Mouse (Mus musculus): ENCODE results near the gene Serpina1f. TPM values are rescaled to one million over a fixed set of nuclear protein-coding genes. Genes with fewer than 3 reads are reported as not detected.
"Not testable (repeated sequence)": the region's sequence is repeated elsewhere in the genome, so short reads cannot be mapped to it uniquely, and the experiment has no call there.

Gene Serpina1f
- total RNA-seq (2014; rRNA removed) (not detected in 2 replicates), polyA plus RNA-seq (2015; fragmentation: Nextera tagmentation; extraction: Ambion mirVana) (not detected in 2 replicates)

- no peaks in the 10 kb centered on the region for H3K36me3 ChIP-seq (ENCODE audit: insufficient read depth)
- H3K27me3 ChIP-seq (ENCODE audit: insufficient read depth, low read length): no peaks in the 10 kb centered on the region
- no peak within 1 kb of the TSS for H3K4me2 ChIP-seq (ENCODE audit: low read depth)
- no peaks in the 10 kb centered on the region for H3K4me1 ChIP-seq (ENCODE audit: insufficient read depth)
- H3K27ac ChIP-seq (ENCODE audit: low read depth, low read length): no peak within 1 kb of the TSS
- H3K9me3 ChIP-seq (ENCODE audit: low read length): no peaks in the 10 kb centered on the region
- H3K9ac ChIP-seq: no peak within 1 kb of the TSS
- no peak for DNase-seq
- no peak for ATAC-seq
- no peak for TF ChIP-seq CTCF (IDR thresholded peaks at IDR 0.05; ENCODE audit: low read depth)
- 90% methylated on average over 8 of the region's 8 CpGs for WGBS
- no peak within 1 kb of the TSS for H3K4me3 ChIP-seq (ENCODE audit: low read depth, low read length)
These were observed at the start of gene Serpina1f for GRCm38 (mm10) chr12:103695429-103695828. Serpina1f (minus strand) TSS chr12:103695529.

GRCm38 (mm10) chr12:103737791-103738580 lies 42.7 kb upstream of the Serpina1f start:
- not testable (repeated sequence) for H3K9ac ChIP-seq; ATAC-seq; H3K4me2 ChIP-seq (ENCODE audit: low read depth); H3K27me3 ChIP-seq (ENCODE audit: insufficient read depth, low read length); H3K4me1 ChIP-seq (ENCODE audit: insufficient read depth); H3K4me3 ChIP-seq (ENCODE audit: low read depth, low read length); H3K9me3 ChIP-seq (ENCODE audit: low read length); H3K36me3 ChIP-seq (ENCODE audit: insufficient read depth); H3K27ac ChIP-seq (ENCODE audit: low read depth, low read length); DNase-seq
- 92% methylated on average over 5 of the region's 6 CpGs for WGBS

- not testable (repeated sequence) for H3K9me3 ChIP-seq (ENCODE audit: low read length); H3K27ac ChIP-seq (ENCODE audit: low read depth, low read length); H3K9ac ChIP-seq; ATAC-seq; H3K4me1 ChIP-seq (ENCODE audit: insufficient read depth); H3K4me2 ChIP-seq (ENCODE audit: low read depth); H3K4me3 ChIP-seq (ENCODE audit: low read depth, low read length); DNase-seq; H3K27me3 ChIP-seq (ENCODE audit: insufficient read depth, low read length); H3K36me3 ChIP-seq (ENCODE audit: insufficient read depth)
- 93% methylated on average over 4 of the region's 4 CpGs for WGBS
These were observed 40.2 kb upstream of the Serpina1f start for GRCm38 (mm10) chr12:103735566-103735965.

- not testable (repeated sequence) for H3K27ac ChIP-seq (ENCODE audit: low read depth, low read length); H3K9ac ChIP-seq; H3K4me2 ChIP-seq (ENCODE audit: low read depth); ATAC-seq; H3K27me3 ChIP-seq (ENCODE audit: insufficient read depth, low read length); H3K4me3 ChIP-seq (ENCODE audit: low read depth, low read length); H3K36me3 ChIP-seq (ENCODE audit: insufficient read depth); DNase-seq; H3K4me1 ChIP-seq (ENCODE audit: insufficient read depth); H3K9me3 ChIP-seq (ENCODE audit: low read length)
- 85% methylated on average over 4 of the region's 4 CpGs for WGBS
These were observed 39.8 kb upstream of the Serpina1f start for GRCm38 (mm10) chr12:103735101-103735500.

- Histone ChIP-seq H3K4me1 (ENCODE audit: insufficient read depth) (no peaks in the 10 kb centered on the region), H3K4me2 (ENCODE audit: low read depth) (no peak overlapping the region), H3K9me3 (ENCODE audit: low read length) (no peaks in the 10 kb centered on the region), H3K36me3 (ENCODE audit: insufficient read depth) (no peaks in the 10 kb centered on the region), H3K27ac (ENCODE audit: low read depth, low read length) (no peak overlapping the region), H3K9ac (no peak overlapping the region), H3K27me3 (ENCODE audit: insufficient read depth, low read length) (no peaks in the 10 kb centered on the region), H3K4me3 (ENCODE audit: low read depth, low read length) (no peak overlapping the region)
- 76% methylated on average over 3 of the region's 3 CpGs for WGBS
- TF ChIP-seq CTCF (IDR thresholded peaks at IDR 0.05; ENCODE audit: low read depth): no peak
- DNase-seq: no peak
- no peak for ATAC-seq
These were observed 16.2 kb upstream of the Serpina1f start for GRCm38 (mm10) chr12:103711537-103711936.

DNA sequence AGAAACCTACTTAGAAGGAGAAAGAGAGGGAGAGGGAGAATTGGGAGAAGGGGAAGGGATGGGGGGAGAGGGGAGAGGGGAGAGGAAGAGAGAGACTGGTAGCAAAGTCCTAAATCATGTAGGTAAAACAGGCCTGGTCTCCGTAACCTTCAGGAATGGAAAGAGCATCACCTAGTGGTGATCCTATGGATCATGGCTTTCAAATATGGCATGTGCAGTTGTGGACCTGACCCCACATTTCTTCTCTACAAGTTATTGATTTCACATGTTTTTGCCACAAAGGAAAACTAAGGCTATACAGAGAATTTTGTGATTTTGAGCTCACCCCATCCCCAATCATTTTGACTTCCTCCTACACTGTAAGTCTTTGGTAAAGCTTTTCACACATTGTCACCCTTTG lies 15.1 kb upstream of the Serpina1f start:
- no peak for ATAC-seq
- TF ChIP-seq CTCF (IDR thresholded peaks at IDR 0.05; ENCODE audit: low read depth): peak; percentile 48
- WGBS: 68% methylated on average over 1 of the region's 1 CpGs

DNA sequence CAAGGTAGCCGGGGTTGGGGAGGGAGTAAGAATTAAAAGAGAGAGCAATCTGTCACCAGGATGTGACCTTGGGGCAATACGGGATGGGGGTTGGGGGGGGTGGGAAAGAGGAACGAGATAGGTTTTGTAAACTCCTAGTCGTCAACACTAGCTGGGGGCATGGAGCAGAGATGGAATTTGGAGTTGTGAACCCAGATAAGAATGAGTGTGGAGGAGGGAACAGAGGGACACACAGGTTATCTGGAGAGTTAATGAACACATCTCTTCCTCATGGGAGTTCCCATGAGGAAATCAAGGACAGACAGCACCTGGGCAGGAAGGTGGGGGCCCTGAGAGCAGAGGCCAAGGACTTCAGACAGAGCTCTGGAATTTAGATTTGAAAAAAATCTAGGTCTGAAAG lies 10.8 kb upstream of the Serpina1f start:
- Histone ChIP-seq H3K27me3 (ENCODE audit: insufficient read depth, low read length) (no peaks in the 10 kb centered on the region), H3K4me1 (ENCODE audit: insufficient read depth) (no peaks in the 10 kb centered on the region), H3K4me2 (ENCODE audit: low read depth) (no peak overlapping the region), H3K9ac (no peak overlapping the region), H3K27ac (ENCODE audit: low read depth, low read length) (no peak overlapping the region), H3K36me3 (ENCODE audit: insufficient read depth) (no peaks in the 10 kb centered on the region), H3K4me3 (ENCODE audit: low read depth, low read length) (no peak overlapping the region), H3K9me3 (ENCODE audit: low read length) (no peaks in the 10 kb centered on the region)
- no peak for TF ChIP-seq CTCF (IDR thresholded peaks at IDR 0.05; ENCODE audit: low read depth)
- no peak for ATAC-seq
- WGBS: 84% methylated on average over 4 of the region's 4 CpGs
- DNase-seq: no peak

More for the DNA sequence above, 15.1 kb upstream of the Serpina1f start:
- Histone ChIP-seq H3K4me1 (ENCODE audit: insufficient read depth) (no peaks in the 10 kb centered on the region), H3K36me3 (ENCODE audit: insufficient read depth) (no peaks in the 10 kb centered on the region), H3K9me3 (ENCODE audit: low read length) (no peaks in the 10 kb centered on the region), H3K9ac (no peak overlapping the region), H3K27ac (ENCODE audit: low read depth, low read length) (no peak overlapping the region), H3K27me3 (ENCODE audit: insufficient read depth, low read length) (no peaks in the 10 kb centered on the region), H3K4me3 (ENCODE audit: low read depth, low read length) (no peak overlapping the region), H3K4me2 (ENCODE audit: low read depth) (no peak overlapping the region)
- DNase-seq: no peak

Data from forebrain, postnatal 0 days (tissue).